Mouse (Mus musculus): ENCODE measurements at regions not wholly inside any gene's neighbourhood (a gene's known extent, or its start where the extent isn't known, plus 50 kb on each side); places are given as distances from the start of the nearest gene placed in this dataset.

DNA sequence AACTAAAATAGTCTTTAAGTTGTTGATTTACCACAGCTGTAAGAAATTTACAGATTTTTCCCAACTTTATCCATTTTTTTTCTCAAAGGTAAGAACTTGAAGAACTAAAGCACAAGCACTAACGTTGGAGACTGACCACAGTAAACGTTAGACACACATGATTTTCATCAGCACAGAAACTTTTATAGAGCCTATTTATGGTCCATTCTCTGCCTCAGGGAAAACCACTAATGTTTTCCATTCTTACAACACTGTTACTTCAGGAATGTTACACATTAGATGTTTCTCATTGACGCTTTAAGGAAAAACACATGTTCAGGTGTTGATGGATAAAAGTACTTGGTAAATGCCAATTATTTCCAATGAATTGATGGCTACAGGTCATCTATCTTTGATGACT is 218.3 kb upstream of the Epha5 start:
- TF ChIP-seq CTCF (IDR thresholded peaks at IDR 0.05; ENCODE audit: borderline replicate concordance, insufficient read depth, low read depth, low read length) = no peak
- TF ChIP-seq POLR2A (IDR thresholded peaks at IDR 0.05; ENCODE audit: borderline replicate concordance, insufficient read depth, low read length) = no peak
